Comparison of ENCODE assay signal across 23 mouse cellular contexts in genomic region chr9:67774201-67774600, GRCm38 (mm10). TPM values are rescaled to one million over a fixed set of nuclear protein-coding genes. Genes with fewer than 3 reads are reported as not detected.
DNase-seq lines count a peak whose midpoint lies in the region; ATAC-seq and TF ChIP-seq lines count a peak whose summit lies in the region.
"Had no signal": no experiment of that assay in that cellular context is flagged by ENCODE, and none has a peak within 500 bp of the region (broad histone marks: within the 10 kb centered on the region; RNA-seq: fewer than 3 reads in every experiment).

No protein-coding gene starts in this region.

- H3K4me3 ChIP-seq in gastrocnemius, adult 2 months = no peak overlapping the region
- H3K4me3 ChIP-seq in lung, postnatal 0 days (ENCODE audit: low read depth, low read length) = no peak overlapping the region
- H3K4me3 ChIP-seq in midbrain, postnatal 0 days (ENCODE audit: low read depth, low read length) = no peak overlapping the region
- H3K4me3 ChIP-seq: embryonic facial prominence, embryonic 10.5 days; forebrain, embryonic 10.5 days; heart, embryonic 13.5 days; hindbrain, embryonic 12.5 days had no signal

- no peaks in the 10 kb centered on the region for H3K4me1 ChIP-seq in lung, postnatal 0 days (ENCODE audit: insufficient read depth, low read depth, low read length)
- no peaks in the 10 kb centered on the region for H3K4me1 ChIP-seq in midbrain, postnatal 0 days (ENCODE audit: insufficient read depth, low read length)
- H3K4me1 ChIP-seq: embryonic facial prominence, embryonic 10.5 days; forebrain, embryonic 10.5 days had no signal

- H3K9me3 ChIP-seq in lung, postnatal 0 days (ENCODE audit: low read length) = no peaks in the 10 kb centered on the region
- H3K9me3 ChIP-seq in midbrain, postnatal 0 days (ENCODE audit: low read length) = no peaks in the 10 kb centered on the region
- H3K9me3 ChIP-seq: embryonic facial prominence, embryonic 10.5 days; forebrain, embryonic 10.5 days; heart, embryonic 13.5 days; hindbrain, embryonic 12.5 days had no signal

- no peak for TF ChIP-seq CTCF in gastrocnemius, adult 2 months (IDR thresholded peaks at IDR 0.05)
- TF ChIP-seq CTCF in lung, postnatal 0 days (IDR thresholded peaks at IDR 0.05) = no peak
- no peak for TF ChIP-seq CTCF in midbrain, postnatal 0 days (IDR thresholded peaks at IDR 0.05)

- H3K27me3 ChIP-seq in lung, postnatal 0 days (replicated peaks; ENCODE audit: insufficient read depth, low read length) = no peaks in the 10 kb centered on the region
- no peaks in the 10 kb centered on the region for H3K27me3 ChIP-seq in midbrain, postnatal 0 days (ENCODE audit: insufficient read depth, low read length)
- H3K27me3 ChIP-seq: hindbrain, embryonic 12.5 days had no signal

- peak; percentile 36 for DNase-seq in gastrocnemius, adult 2 months
- no peak for DNase-seq in gastrocnemius, postnatal 36 days
- DNase-seq in lung, adult 18-20 months = peak; percentile 85 to 91
- peak; percentile 77 for DNase-seq in lung, postnatal 0 days (ENCODE audit: low spot score)
- peak; percentile 81 for DNase-seq in lung, postnatal 36 days
- DNase-seq in heart, postnatal 4 days = no peak
- no peak for DNase-seq in yolk sac, embryonic 10.5 days (ENCODE audit: low spot score)
- no peak for DNase-seq in midbrain, postnatal 0 days (ENCODE audit: low spot score)
- DNase-seq: adrenal gland, postnatal 14 days; cerebellum, adult 2 months; cerebellum, postnatal 10 days; gastrocnemius, postnatal 25 days; heart, adult 11 months; heart, postnatal 36 days had no signal

- intact Hi-C loops in gastrocnemius, adult 2 months (cut with DNase I) = no loop called here
- intact Hi-C loops in gastrocnemius, postnatal 36 days (cut with DNase I) = no loop called here

- no peak overlapping the region for H3K9ac ChIP-seq in lung, postnatal 0 days (replicated peaks; ENCODE audit: low read depth)
- H3K9ac ChIP-seq in midbrain, postnatal 0 days (replicated peaks; ENCODE audit: low read length, poor library complexity, severe bottlenecking) = no peak overlapping the region
- H3K9ac ChIP-seq: heart, embryonic 13.5 days; hindbrain, embryonic 12.5 days had no signal

- H3K27ac ChIP-seq in gastrocnemius, adult 2 months = no peak overlapping the region
- H3K27ac ChIP-seq in lung, postnatal 0 days (ENCODE audit: low read length) = no peak overlapping the region
- H3K27ac ChIP-seq in midbrain, postnatal 0 days (ENCODE audit: low read depth, low read length) = no peak overlapping the region
- H3K27ac ChIP-seq: embryonic facial prominence, embryonic 10.5 days; forebrain, embryonic 10.5 days; heart, embryonic 13.5 days; hindbrain, embryonic 12.5 days; hindbrain, postnatal 0 days had no signal

- no peaks in the 10 kb centered on the region for H3K36me3 ChIP-seq in lung, postnatal 0 days (ENCODE audit: insufficient read depth, low read length)
- H3K36me3 ChIP-seq in midbrain, postnatal 0 days (ENCODE audit: insufficient read depth, low read length) = no peaks in the 10 kb centered on the region
- H3K36me3 ChIP-seq: embryonic facial prominence, embryonic 10.5 days; forebrain, embryonic 10.5 days; heart, embryonic 13.5 days; hindbrain, embryonic 12.5 days had no signal

- no peak overlapping the region for H3K4me2 ChIP-seq in lung, postnatal 0 days (replicated peaks; ENCODE audit: low read depth, low read length)
- no peak overlapping the region for H3K4me2 ChIP-seq in midbrain, postnatal 0 days (ENCODE audit: low read depth, low read length, poor library complexity, severe bottlenecking)
- H3K4me2 ChIP-seq: heart, embryonic 13.5 days; hindbrain, embryonic 12.5 days had no signal

- WGBS in lung, postnatal 0 days = 47% methylated on average over 6 of the region's 6 CpGs
- 77% methylated on average over 6 of the region's 6 CpGs for WGBS in midbrain, postnatal 0 days

- TF ChIP-seq EP300 in lung, postnatal 0 days (IDR thresholded peaks at IDR 0.05) = 0 out of 2 replicates have a peak, but pooled peaks have one; percentile 17

- peak; percentile 82 for ATAC-seq in lung, postnatal 0 days
- no peak for ATAC-seq in midbrain, postnatal 0 days (ENCODE audit: low FRiP score)
- ATAC-seq: forebrain, embryonic 14.5 days; hindbrain, postnatal 0 days had no signal

RNA-seq across cellular contexts. Expression of gene C2cd4b, which starts 15.0 kb away (rescaled TPM):
- total RNA-seq in gastrocnemius, adult 2 months (2021) = not detected
- total RNA-seq in gastrocnemius, postnatal 36 days (2021) = not detected
- 7.7 and 8.8 TPM in 2 replicates for polyA plus RNA-seq in lung, postnatal 0 days (2015; fragmentation: Nextera tagmentation; extraction: Ambion mirVana)
- total RNA-seq in heart, postnatal 4 days (2021) = 1 to 10 TPM in 1 of 2 experiments, under 1 TPM in 1; 0.92 to 1.4 TPM
- 4.2 and 5.1 TPM in 2 replicates for total RNA-seq in midbrain, postnatal 0 days (2014; rRNA removed)
- 3.0 and 3.2 TPM in 2 replicates for polyA plus RNA-seq in midbrain, postnatal 0 days (2015; fragmentation: Nextera tagmentation; extraction: Ambion mirVana)
- total RNA-seq: MEL had no signal
- polyA plus RNA-seq: C2C12; forebrain, embryonic 10.5 days had no signal

RNA-seq across cellular contexts. Expression of gene C2cd4a, which starts 57.9 kb away (rescaled TPM):
- total RNA-seq in gastrocnemius, adult 2 months (2021) = not detected
- total RNA-seq in gastrocnemius, postnatal 36 days (2021) = under 1 TPM in 1 of 2 experiments, not detected in 1; 0.42 TPM
- polyA plus RNA-seq in lung, postnatal 0 days (2015; fragmentation: Nextera tagmentation; extraction: Ambion mirVana) = 0.47 and 0.54 TPM in 2 replicates
- total RNA-seq in heart, postnatal 4 days (2021) = not detected
- 0.71 and 0.99 TPM in 2 replicates for total RNA-seq in midbrain, postnatal 0 days (2014; rRNA removed)
- polyA plus RNA-seq in midbrain, postnatal 0 days (2015; fragmentation: Nextera tagmentation; extraction: Ambion mirVana) = 0.68 and 0.70 TPM in 2 replicates
- total RNA-seq: adrenal gland, postnatal 14 days; heart, postnatal 36 days; MEL had no signal
- polyA plus RNA-seq: embryonic facial prominence, embryonic 10.5 days; forebrain, embryonic 10.5 days; heart, postnatal 0 days; hindbrain, embryonic 12.5 days had no signal

Comparison
In these comparisons a context has a peak if more than half of its experiments do, and no peak if none do; other contexts are left out.
1. DNase-seq: peak in gastrocnemius, adult 2 months (single experiment), lung, adult 18-20 months (2 of 2), lung, postnatal 0 days (single experiment) and lung, postnatal 36 days (single experiment); none in gastrocnemius, postnatal 36 days (0 of 2), heart, postnatal 4 days (single experiment), yolk sac, embryonic 10.5 days (single experiment) and midbrain, postnatal 0 days (single experiment).